Mouse (Mus musculus) myocyte (in vitro differentiated cells): ENCODE measurements at regions not wholly inside any gene's neighbourhood (a gene's known extent, or its start where the extent isn't known, plus 50 kb on each side); places are given as distances from the start of the nearest gene placed in this dataset.

Experiments
- H3K27me3 ChIP-seq: one replicate; pipeline ENCODE4 v1.6.1; 2011; ENCODE audit not compliant: control insufficient read depth, insufficient read depth, insufficient read length
- H3K36me3 ChIP-seq: one replicate; pipeline ENCODE4 v1.6.1; 2011; ENCODE audit not compliant: control insufficient read depth, insufficient read depth
- H3K4me2 ChIP-seq: one replicate; pipeline ENCODE4 v1.6.1; 2011; ENCODE audit warnings: low read depth, control low read depth
- H3K4me3 ChIP-seq: one replicate; pipeline ENCODE4 v1.5.1; 2011; ENCODE audit warnings: mild to moderate bottlenecking, control low read depth, moderate library complexity
- H3K79me2 ChIP-seq: one replicate; pipeline ENCODE4 v1.6.1; 2011; ENCODE audit not compliant: control insufficient read depth, insufficient read depth
- H3ac ChIP-seq: one replicate; pipeline ENCODE4 v1.6.1; 2011; ENCODE audit not compliant: control insufficient read depth, insufficient read length
- CEBPB ChIP-seq: IDR thresholded peaks from 2 replicates; pipeline ENCODE4 v1.6.1; 2011; ENCODE audit warnings: mild to moderate bottlenecking, moderate library complexity; ENCODE audit not compliant: poor library complexity, insufficient read depth, severe bottlenecking
- E2F4 ChIP-seq: IDR thresholded peaks from one replicate; pipeline ENCODE4 v1.6.1; 2011; ENCODE audit warnings: mild to moderate bottlenecking, control low read depth, moderate library complexity; ENCODE audit not compliant: insufficient read depth
- MAX ChIP-seq: IDR thresholded peaks from one replicate; pipeline ENCODE4 v1.6.1; 2011; ENCODE audit warnings: low read depth, mild to moderate bottlenecking, control low read depth
- MYOD1 ChIP-seq, 3 experiments: IDR thresholded peaks; one replicate each; pipeline ENCODE4 v1.6.1; 2011; ENCODE audit warnings: control low read depth in 2 of 3, low read depth in 2 of 3, mild to moderate bottlenecking in 2 of 3, moderate library complexity in 1 of 3; ENCODE audit not compliant: insufficient read length in 2 of 3, control insufficient read depth in 1 of 3
- MYOG ChIP-seq, 3 experiments: IDR thresholded peaks; one replicate each; pipeline ENCODE4 v1.6.1; 2011; ENCODE audit warnings: control low read depth in 2 of 3, low read depth in 2 of 3, mild to moderate bottlenecking in 2 of 3; ENCODE audit not compliant: insufficient read length in 2 of 3, control insufficient read depth in 1 of 3, insufficient read depth in 1 of 3
- POLR2A ChIP-seq: IDR thresholded peaks from one replicate; pipeline ENCODE4 v1.6.1; 2011; ENCODE audit warnings: low read depth, mild to moderate bottlenecking, control low read depth, moderate library complexity; ENCODE audit not compliant: insufficient read length
- POLR2AphosphoS2 ChIP-seq: IDR thresholded peaks from one replicate; pipeline ENCODE4 v1.6.1; 2011; ENCODE audit warnings: low read depth, control low read depth; ENCODE audit not compliant: insufficient read length
- REST ChIP-seq: IDR thresholded peaks from one replicate; pipeline ENCODE4 v1.6.1; 2011; ENCODE audit warnings: mild to moderate bottlenecking, control low read depth, moderate library complexity; ENCODE audit not compliant: insufficient read depth, insufficient read length
- SRF ChIP-seq: IDR thresholded peaks from one replicate; pipeline ENCODE4 v1.6.1; 2011; ENCODE audit warnings: low read depth; ENCODE audit not compliant: control insufficient read depth, insufficient read length
- TCF12 ChIP-seq: IDR thresholded peaks from one replicate; pipeline ENCODE4 v1.6.1; 2011; ENCODE audit warnings: mild to moderate bottlenecking, control low read depth; ENCODE audit not compliant: poor library complexity, insufficient read depth, severe bottlenecking
- TCF3 ChIP-seq: IDR thresholded peaks from one replicate; pipeline ENCODE4 v1.6.1; 2011; ENCODE audit warnings: low read depth, control low read depth; ENCODE audit not compliant: insufficient read length
- USF1 ChIP-seq: IDR thresholded peaks from one replicate; pipeline ENCODE4 v1.6.1; 2011; ENCODE audit warnings: low read depth, mild to moderate bottlenecking, control low read depth, moderate library complexity

DNA sequence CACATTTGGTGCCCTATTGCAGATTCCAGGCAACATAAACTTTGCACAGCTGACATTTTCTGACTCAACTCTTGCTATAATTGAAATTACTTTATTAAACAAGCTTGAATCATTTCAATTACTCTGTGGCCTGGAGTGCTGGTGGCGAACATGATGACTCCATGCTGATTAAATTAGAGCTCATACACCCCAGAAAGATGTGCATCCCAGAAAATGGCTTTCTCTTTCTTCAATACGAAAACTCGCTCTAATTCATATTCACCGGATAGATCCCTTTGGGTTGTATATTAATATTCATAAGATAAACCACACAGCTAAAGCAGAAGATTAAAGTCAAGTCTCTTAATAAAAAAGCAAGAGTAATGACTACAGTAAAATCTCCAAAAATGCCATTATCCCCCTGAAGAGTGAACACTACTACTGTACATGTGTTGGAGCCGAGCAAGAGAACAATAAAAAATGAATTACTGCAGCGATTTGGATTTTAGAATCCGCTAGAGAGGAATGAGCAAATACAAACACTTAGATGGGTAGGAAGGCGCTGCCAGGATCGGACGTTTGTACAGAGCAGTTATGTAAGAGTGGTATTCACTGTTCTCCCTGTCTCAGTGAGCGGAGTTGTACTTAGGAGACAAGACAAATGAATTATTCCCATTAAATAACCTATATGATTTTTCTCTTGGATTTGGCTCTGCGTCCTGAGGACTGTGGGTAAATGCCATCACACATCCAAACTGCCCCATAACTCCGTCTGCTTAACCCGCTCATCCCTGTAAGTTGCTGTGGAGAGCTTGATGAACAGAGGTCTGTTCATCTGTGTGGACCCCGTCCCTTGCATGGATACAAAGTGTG is 264.5 kb upstream of the Igfbp7 start:
- Histone ChIP-seq H3ac (no peak overlapping the region), H3K27me3 (no peaks in the 10 kb centered on the region), H3K36me3 (no peaks in the 10 kb centered on the region), H3K4me3 (no peak overlapping the region), H3K79me2 (no peaks in the 10 kb centered on the region), H3K4me2 (no peak overlapping the region)
- TF ChIP-seq MYOG (IDR thresholded peaks at IDR 0.05; ENCODE audit: control insufficient read depth in 1 of 3, insufficient read depth in 1 of 3, insufficient read length in 2 of 3, low read depth in 2 of 3) (no peak), REST (no peak), TCF3 (no peak), SRF (no peak), E2F4 (no peak), MYOD1 (IDR thresholded peaks at IDR 0.05; ENCODE audit: control insufficient read depth in 1 of 3, insufficient read length in 2 of 3, low read depth in 2 of 3) (no peak), CEBPB (no peak), POLR2AphosphoS2 (no peak), USF1 (no peak), TCF12 (no peak), POLR2A (no peak), MAX (no peak)

DNA sequence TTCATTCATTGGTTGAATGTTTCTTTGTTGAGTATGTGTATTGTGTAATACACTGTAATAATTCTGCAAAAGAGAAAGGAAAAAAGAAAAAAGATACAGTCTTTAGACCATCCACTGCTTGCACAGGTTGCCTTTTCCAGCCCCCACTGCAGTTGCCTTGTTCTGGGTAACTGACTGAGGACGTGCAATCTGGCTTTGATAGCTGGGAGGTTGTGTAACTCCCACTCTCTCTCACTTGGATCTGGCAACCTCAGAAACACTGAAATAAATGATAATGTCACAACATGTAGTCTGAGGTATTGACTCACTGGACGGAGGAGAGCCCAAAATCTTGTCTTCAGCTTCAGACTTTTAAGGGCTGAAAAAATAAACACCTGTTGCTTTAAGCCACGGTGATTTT is 255.3 kb upstream of the Igfbp7 start:
- no peaks in the 10 kb centered on the region for H3K79me2 ChIP-seq
- TF ChIP-seq MYOG (IDR thresholded peaks at IDR 0.05; ENCODE audit: control insufficient read depth in 1 of 3, insufficient read depth in 1 of 3, insufficient read length in 2 of 3, low read depth in 2 of 3) (no peak), POLR2AphosphoS2 (no peak), TCF3 (no peak), USF1 (no peak), E2F4 (no peak), REST (no peak), MYOD1 (IDR thresholded peaks at IDR 0.05; ENCODE audit: control insufficient read depth in 1 of 3, insufficient read length in 2 of 3, low read depth in 2 of 3) (no peak), SRF (no peak)
- no peak overlapping the region for H3ac ChIP-seq
- H3K36me3 ChIP-seq = no peaks in the 10 kb centered on the region
- no peak overlapping the region for H3K4me2 ChIP-seq
- H3K27me3 ChIP-seq = no peaks in the 10 kb centered on the region
- no peak overlapping the region for H3K4me3 ChIP-seq

DNA sequence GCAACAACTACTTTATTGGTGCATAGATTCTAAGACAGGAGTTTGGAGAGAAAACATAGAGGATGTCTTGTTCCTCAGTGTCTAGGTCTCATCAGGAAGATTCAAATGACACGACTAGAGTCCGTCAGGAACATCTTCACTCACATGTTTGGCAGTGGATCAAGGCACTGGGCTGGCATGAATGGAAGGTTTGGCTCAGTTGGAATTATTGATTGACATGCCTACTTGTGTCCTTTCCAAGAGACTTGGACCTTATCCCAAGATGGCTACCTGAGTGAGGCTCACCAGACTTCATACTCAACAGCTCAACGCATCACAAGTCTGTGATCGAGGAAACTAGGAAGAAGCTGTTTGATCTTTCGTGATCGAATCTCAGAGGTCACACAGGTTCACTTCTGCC is 251.2 kb upstream of the Igfbp7 start:
- no peak overlapping the region for H3K4me2 ChIP-seq

DNA sequence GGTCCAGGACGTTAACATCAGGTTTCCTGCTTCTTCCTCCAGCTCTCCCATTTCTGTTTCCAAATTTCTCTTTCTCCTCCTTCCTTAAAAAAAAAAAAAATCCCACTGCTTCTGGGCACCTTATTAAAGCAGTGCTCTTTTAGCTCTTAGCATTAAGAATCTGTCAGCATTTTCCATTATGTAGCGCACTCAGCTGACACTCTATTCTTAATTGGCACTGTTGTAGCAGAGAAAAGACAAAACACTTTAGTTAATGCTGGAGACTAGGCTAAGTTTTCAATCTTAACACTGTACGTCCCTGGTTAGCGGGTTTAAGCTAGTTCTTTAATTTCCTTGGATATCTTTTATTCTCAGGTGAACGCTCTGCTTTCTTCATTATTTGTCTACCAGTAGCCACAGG is 236.8 kb upstream of the Igfbp7 start:
- Histone ChIP-seq H3K27me3 (no peaks in the 10 kb centered on the region), H3K36me3 (no peaks in the 10 kb centered on the region), H3K4me2 (no peak overlapping the region), H3K79me2 (no peaks in the 10 kb centered on the region), H3K4me3 (no peak overlapping the region), H3ac (no peak overlapping the region)
- no peak for TF ChIP-seq TCF12
- no peak for TF ChIP-seq USF1
- TF ChIP-seq TCF3 = no peak
- TF ChIP-seq MYOD1 (IDR thresholded peaks at IDR 0.05; ENCODE audit: control insufficient read depth in 1 of 3, insufficient read length in 2 of 3, low read depth in 2 of 3) = no peak
- no peak for TF ChIP-seq POLR2A
- TF ChIP-seq MAX = no peak
- no peak for TF ChIP-seq CEBPB

More for the DNA sequence above, 251.2 kb upstream of the Igfbp7 start:
- Histone ChIP-seq H3K79me2 (no peaks in the 10 kb centered on the region), H3K4me3 (no peak overlapping the region), H3ac (no peak overlapping the region), H3K27me3 (no peaks in the 10 kb centered on the region), H3K36me3 (no peaks in the 10 kb centered on the region)
- TF ChIP-seq TCF12 (no peak), CEBPB (no peak), MAX (no peak)

DNA sequence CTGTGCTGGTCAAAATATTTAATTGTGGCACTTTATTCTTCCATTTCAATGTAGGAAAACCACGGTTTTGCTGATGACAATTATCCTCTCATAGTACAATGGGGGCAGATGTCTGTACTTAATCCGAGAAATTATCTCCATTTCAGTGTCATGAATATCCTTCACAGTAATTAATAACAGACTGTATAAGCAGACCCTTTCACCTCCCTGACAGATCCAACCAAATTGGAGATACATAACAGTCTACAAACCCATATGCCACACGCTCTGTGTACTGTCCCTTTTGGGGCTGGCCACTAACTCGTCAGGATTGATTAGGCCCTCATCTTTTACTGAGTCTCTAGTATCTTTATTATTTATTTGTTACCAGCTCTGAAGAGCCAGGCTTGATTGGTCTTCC is 212.6 kb upstream of the Igfbp7 start:
- TF ChIP-seq TCF12 = no peak
- no peak for TF ChIP-seq SRF
- no peak for TF ChIP-seq E2F4
- no peak for TF ChIP-seq MAX
- TF ChIP-seq REST = no peak
- no peak for TF ChIP-seq TCF3
- TF ChIP-seq USF1 = no peak
- TF ChIP-seq MYOD1 (IDR thresholded peaks at IDR 0.05; ENCODE audit: control insufficient read depth in 1 of 3, insufficient read length in 2 of 3, low read depth in 2 of 3) = no peak
- TF ChIP-seq POLR2A = no peak
- TF ChIP-seq CEBPB = no peak
- no peak for TF ChIP-seq POLR2AphosphoS2
- no peak for TF ChIP-seq MYOG (IDR thresholded peaks at IDR 0.05; ENCODE audit: control insufficient read depth in 1 of 3, insufficient read depth in 1 of 3, insufficient read length in 2 of 3, low read depth in 2 of 3)
- no peak overlapping the region for H3K4me3 ChIP-seq
- no peaks in the 10 kb centered on the region for H3K79me2 ChIP-seq
- H3K36me3 ChIP-seq = no peaks in the 10 kb centered on the region
- H3K4me2 ChIP-seq = no peak overlapping the region
- H3K27me3 ChIP-seq = no peaks in the 10 kb centered on the region
- H3ac ChIP-seq = no peak overlapping the region
